Mouse (Mus musculus): Measurements from ENCODE around the gene Gmip. TPM values are rescaled to one million over a fixed set of nuclear protein-coding genes. Genes with fewer than 3 reads are reported as not detected.

Gmip gene
- 3.8 and 4.7 TPM in 2 replicates for polyA plus RNA-seq (2012; ENCODE audit: insufficient read depth, insufficient read length, missing spikeins)

GRCm38 (mm10) chr8:69808094-69808863, at the start of gene Gmip:
Gene Gmip (plus strand): TSS chr8:69808679.
- Histone ChIP-seq H3K27ac (replicated peaks; ENCODE audit: low read depth, low read length) (0 out of 2 replicates have a peak within 1 kb of the TSS, but pooled peaks have one; percentile 33), H3K4me3 (ENCODE audit: insufficient read depth, low read depth, low read length) (peak within 1 kb of the TSS; percentile 71), H3K4me1 (ENCODE audit: control insufficient read depth, insufficient read depth, insufficient read length, low read length) (no peaks in the 10 kb centered on the region)

DNA sequence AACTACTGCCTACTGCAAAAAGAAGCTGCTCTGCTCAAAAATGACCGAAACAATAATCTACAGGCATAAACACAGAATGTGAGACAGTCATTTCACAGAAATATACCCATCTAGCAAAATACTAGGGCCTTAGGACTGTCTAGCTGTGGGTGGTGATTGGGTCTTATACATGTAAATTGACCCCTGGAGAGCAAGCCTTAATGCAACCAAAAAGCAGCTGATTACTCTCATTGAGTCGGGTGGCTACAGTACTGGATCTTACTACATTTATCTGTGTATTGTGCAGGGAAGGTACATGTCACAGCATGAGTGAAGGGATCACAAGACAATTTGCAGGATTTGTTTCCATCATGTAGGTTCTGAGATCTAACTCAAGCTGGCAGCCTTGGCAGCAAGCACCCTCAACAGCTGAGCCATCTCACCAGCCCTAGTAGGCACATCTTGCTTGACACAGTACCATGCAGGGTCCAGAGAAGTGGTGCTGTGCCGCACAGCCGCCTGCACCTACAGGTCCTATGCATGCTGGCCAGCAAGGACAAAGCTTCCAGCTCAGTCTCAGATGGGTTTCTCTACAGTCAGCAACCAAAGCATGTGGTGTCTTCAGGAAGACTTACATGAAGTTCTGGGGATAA, 46.5 kb upstream of the Gmip start:
- Histone ChIP-seq H3K27ac (replicated peaks; ENCODE audit: low read depth, low read length) (no peak overlapping the region), H3K4me3 (ENCODE audit: insufficient read depth, low read depth, low read length) (no peak overlapping the region), H3K4me1 (ENCODE audit: control insufficient read depth, insufficient read depth, insufficient read length, low read length) (no peaks in the 10 kb centered on the region)

GRCm38 (mm10) chr8:69771221-69771620, 37.3 kb upstream of the Gmip start:
- H3K4me3 ChIP-seq (ENCODE audit: insufficient read depth, low read depth, low read length) = no peak overlapping the region
- H3K27ac ChIP-seq (replicated peaks; ENCODE audit: low read depth, low read length) = no peak overlapping the region
- no peaks in the 10 kb centered on the region for H3K4me1 ChIP-seq (ENCODE audit: control insufficient read depth, insufficient read depth, insufficient read length, low read length)

DNA sequence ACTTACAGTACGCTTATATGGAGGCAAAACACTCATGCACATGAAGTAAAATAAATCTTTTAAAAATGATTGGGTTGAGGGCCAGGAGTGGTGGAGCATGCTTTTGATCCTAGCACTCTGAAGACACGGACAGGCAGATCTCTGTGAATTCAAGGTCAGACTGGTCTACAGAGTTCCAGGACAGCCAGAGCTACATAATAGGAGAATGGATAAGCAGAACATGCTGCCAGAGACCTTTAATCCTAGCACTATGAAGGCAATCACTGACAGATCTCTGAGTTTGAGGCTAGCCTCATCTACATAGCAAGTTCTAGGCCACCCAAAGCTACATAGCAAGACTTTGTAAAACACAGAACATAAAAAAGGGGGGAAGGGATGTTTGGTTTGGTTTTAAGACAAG, 36.4 kb upstream of the Gmip start:
- no peak overlapping the region for H3K4me3 ChIP-seq (ENCODE audit: insufficient read depth, low read depth, low read length)
- H3K27ac ChIP-seq (replicated peaks; ENCODE audit: low read depth, low read length) = no peak overlapping the region
- no peaks in the 10 kb centered on the region for H3K4me1 ChIP-seq (ENCODE audit: control insufficient read depth, insufficient read depth, insufficient read length, low read length)

DNA sequence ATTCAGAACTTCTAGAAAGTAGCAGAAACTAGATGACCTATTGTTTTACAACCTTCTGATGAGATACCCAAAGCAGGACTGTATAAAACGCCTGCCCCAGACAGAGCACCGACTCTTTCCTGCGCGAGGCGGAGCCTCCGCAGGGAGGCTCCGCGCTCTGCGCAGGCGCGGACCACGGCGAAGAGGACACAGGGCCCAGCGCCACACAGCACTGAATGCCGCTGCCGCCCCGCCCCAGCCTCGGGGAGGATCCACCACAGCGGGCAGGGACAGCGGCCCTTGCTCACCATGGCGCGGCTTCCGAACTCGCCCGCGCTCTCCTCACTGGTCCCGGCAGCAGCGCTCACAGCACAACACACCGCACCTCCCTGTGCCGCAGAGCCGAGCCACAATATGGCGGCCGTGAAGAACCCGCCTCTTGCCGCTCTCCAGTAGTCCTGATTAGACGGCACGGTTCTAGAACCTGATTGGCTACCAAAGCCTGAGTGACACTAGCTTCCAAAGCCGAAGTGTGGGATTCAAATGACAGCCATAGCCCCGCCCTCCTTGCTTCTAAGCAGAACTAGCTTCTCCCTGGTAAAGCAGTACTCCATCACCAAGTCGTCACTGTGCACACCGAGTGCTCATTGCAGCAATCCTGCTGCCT, 33.9 kb upstream of the Gmip start, which contains the start of gene Gm20422:
Gm20422 (minus strand) TSS at position 384 of the 646 bp plus-strand sequence.
- Histone ChIP-seq H3K27ac (replicated peaks; ENCODE audit: low read depth, low read length) (peak within 1 kb of the TSS; percentile 98), H3K4me3 (ENCODE audit: insufficient read depth, low read depth, low read length) (peak within 1 kb of the TSS; percentile 96), H3K4me1 (ENCODE audit: control insufficient read depth, insufficient read depth, insufficient read length, low read length) (no peaks in the 10 kb centered on the region)

- Histone ChIP-seq H3K4me1 (ENCODE audit: control insufficient read depth, insufficient read depth, insufficient read length, low read length) (no peaks in the 10 kb centered on the region), H3K27ac (replicated peaks; ENCODE audit: low read depth, low read length) (no peak overlapping the region), H3K4me3 (ENCODE audit: insufficient read depth, low read depth, low read length) (no peak overlapping the region)
These were observed 33.3 kb upstream of the Gmip start for GRCm38 (mm10) chr8:69775149-69775534.

- Histone ChIP-seq H3K4me1 (ENCODE audit: control insufficient read depth, insufficient read depth, insufficient read length, low read length) (no peaks in the 10 kb centered on the region), H3K27ac (replicated peaks; ENCODE audit: low read depth, low read length) (no peak overlapping the region), H3K4me3 (ENCODE audit: insufficient read depth, low read depth, low read length) (no peak overlapping the region)
These were observed 31.4 kb upstream of the Gmip start for GRCm38 (mm10) chr8:69777111-69777510.

GRCm38 (mm10) chr8:69789105-69789504, 19.4 kb upstream of the Gmip start:
- Histone ChIP-seq H3K4me3 (ENCODE audit: insufficient read depth, low read depth, low read length) (no peak overlapping the region), H3K27ac (replicated peaks; ENCODE audit: low read depth, low read length) (no peak overlapping the region), H3K4me1 (ENCODE audit: control insufficient read depth, insufficient read depth, insufficient read length, low read length) (peaks cover 6% of the 10 kb centered on the region; the same call in 1 of the 2 replicates)

DNA sequence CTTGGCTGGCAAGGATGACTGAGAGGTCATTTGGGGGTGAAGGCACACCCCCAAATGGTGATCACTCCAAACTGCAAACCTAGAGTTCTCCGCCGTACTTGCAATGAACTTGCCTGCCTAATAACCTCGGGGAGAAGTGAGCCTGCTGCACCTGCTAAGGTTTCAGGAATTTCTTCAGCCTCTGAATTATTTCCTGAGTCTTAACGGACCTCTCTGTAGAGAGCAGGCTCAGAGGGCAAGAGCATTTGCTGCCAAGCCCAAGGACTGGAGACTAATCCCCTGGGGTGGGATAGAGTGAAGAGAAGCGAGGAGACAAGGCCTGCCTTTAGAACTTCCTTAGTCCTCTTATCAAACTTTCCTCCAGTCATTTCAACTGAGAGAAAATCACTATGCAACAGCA, 18.7 kb upstream of the Gmip start:
- no peak overlapping the region; the same call in 1 of the 2 replicates for H3K27ac ChIP-seq (replicated peaks; ENCODE audit: low read depth, low read length)
- H3K4me3 ChIP-seq (ENCODE audit: insufficient read depth, low read depth, low read length) = no peak overlapping the region
- peaks cover 6% of the 10 kb centered on the region; the same call in 1 of the 2 replicates for H3K4me1 ChIP-seq (ENCODE audit: control insufficient read depth, insufficient read depth, insufficient read length, low read length)

GRCm38 (mm10) chr8:69790364-69790763, 18.1 kb upstream of the Gmip start:
- Histone ChIP-seq H3K4me3 (ENCODE audit: insufficient read depth, low read depth, low read length) (peak overlapping the region; percentile 93), H3K27ac (replicated peaks; ENCODE audit: low read depth, low read length) (peak overlapping the region; percentile 58), H3K4me1 (ENCODE audit: control insufficient read depth, insufficient read depth, insufficient read length, low read length) (peaks cover 6% of the 10 kb centered on the region; the same call in 1 of the 2 replicates)

DNA sequence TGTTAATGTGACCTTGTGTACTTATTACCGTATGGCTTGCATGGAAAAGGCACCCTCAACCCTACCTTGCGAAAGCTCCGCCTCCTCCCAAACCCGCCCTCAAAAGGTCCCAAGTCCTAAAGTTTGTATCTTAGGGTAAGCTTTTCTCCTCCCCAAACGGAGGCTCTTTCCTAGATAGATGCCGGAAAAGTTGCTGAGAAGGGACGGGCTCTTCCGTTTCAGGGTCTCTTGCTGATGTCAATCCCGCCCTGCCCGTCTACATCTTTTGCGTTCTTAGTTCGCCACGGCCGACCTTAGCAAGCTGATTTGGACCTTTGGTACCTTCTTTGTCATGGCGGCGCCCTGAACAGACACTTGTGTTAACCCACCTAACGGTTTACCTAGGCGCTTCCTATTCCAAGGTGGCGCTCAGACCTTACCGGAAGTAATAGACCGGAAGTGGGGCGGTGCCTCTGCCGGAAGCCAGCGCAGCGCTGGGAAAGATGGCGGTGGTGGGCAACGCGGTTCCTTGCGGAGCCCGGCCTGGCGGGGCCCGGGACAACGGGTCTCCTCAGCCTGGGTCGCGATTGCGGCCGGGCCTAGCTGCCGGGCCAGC, 17.6 kb upstream of the Gmip start, which contains the start of the genes Atp13a1 and Zfp866:
Atp13a1 (plus strand) TSS at position 391 of the 595 bp plus-strand sequence.
Zfp866 (minus strand) TSS at position 406 of the 595 bp plus-strand sequence.
- Histone ChIP-seq H3K4me3 (ENCODE audit: insufficient read depth, low read depth, low read length) (peak within 1 kb of the TSS; percentile 93), H3K4me1 (ENCODE audit: control insufficient read depth, insufficient read depth, insufficient read length, low read length) (peaks cover 6% of the 10 kb centered on the region; the same call in 1 of the 2 replicates), H3K27ac (replicated peaks; ENCODE audit: low read depth, low read length) (peak within 1 kb of the TSS; percentile 92)

DNA sequence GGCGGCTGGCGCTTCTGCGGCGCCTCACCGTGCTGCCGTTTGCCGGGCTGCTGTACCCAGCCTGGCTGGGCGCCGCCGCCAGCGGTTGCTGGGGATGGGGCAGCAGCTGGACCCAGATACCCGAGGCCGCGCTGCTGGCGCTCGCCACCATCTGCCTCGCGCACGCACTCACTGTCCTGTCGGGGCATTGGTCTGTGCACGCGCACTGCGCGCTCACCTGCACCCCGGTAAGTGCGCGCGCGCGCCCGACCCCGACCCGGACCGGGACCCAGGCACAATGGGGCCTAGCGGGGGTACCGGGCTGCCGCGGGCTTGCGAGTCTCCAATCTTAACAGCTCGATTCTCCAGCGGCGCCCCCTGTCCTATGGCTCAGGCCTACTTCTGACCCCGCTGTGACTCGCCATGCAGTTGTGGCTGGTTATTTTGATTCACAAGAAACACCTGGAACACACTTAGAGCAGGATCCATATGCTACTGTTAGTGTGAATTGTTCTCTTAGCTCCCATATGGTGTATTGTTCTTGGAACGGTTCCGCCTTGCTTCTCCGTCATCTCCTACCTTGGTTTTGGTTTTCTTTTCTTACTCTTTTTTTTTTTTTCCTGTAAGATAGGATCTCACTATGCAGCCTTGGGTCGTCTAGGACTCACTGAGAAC, 16.9 kb upstream of the Gmip start:
- H3K27ac ChIP-seq (replicated peaks; ENCODE audit: low read depth, low read length) = no peak overlapping the region
- peak overlapping the region; percentile 93 for H3K4me3 ChIP-seq (ENCODE audit: insufficient read depth, low read depth, low read length)
- H3K4me1 ChIP-seq (ENCODE audit: control insufficient read depth, insufficient read depth, insufficient read length, low read length) = peaks cover 6% of the 10 kb centered on the region; the same call in 1 of the 2 replicates

- peaks cover 6% of the 10 kb centered on the region; the same call in 1 of the 2 replicates for H3K4me1 ChIP-seq (ENCODE audit: control insufficient read depth, insufficient read depth, insufficient read length, low read length)
- no peak overlapping the region for H3K4me3 ChIP-seq (ENCODE audit: insufficient read depth, low read depth, low read length)
- H3K27ac ChIP-seq (replicated peaks; ENCODE audit: low read depth, low read length) = no peak overlapping the region
These were observed 14.8 kb upstream of the Gmip start for GRCm38 (mm10) chr8:69793666-69794065.

DNA sequence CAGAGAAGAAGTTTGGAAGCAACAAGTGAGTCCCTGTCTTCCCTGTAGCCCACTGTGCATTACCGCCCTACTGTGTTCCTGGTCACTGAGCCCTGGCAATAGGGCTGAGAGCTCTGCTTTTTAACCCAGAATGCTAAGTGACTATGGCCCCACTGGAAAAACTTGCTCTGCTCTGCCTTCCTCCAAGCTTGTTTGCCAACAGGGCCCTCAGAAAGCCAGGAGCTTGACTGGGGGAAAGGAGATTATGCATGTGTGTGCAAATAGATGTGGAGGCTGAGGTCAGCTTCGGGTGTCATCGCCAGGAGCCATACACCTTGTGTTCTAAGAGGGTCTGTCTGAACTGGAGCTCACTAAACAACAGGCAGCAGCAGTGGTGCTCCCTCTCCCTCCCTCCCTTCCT, 14.4 kb upstream of the Gmip start:
- no peak overlapping the region for H3K27ac ChIP-seq (replicated peaks; ENCODE audit: low read depth, low read length)
- H3K4me3 ChIP-seq (ENCODE audit: insufficient read depth, low read depth, low read length) = no peak overlapping the region
- peaks cover 6% of the 10 kb centered on the region; the same call in 1 of the 2 replicates for H3K4me1 ChIP-seq (ENCODE audit: control insufficient read depth, insufficient read depth, insufficient read length, low read length)
